Mouse (Mus musculus) telencephalon, adult 2 months (tissue): ENCODE data around the gene Lman1l.
A peak's percentile ranks its signal among the peaks of the same experiment; 100 is the strongest.

ENCODE experiments used
- DNase-seq: peaks from one replicate; pipeline ENCODE4 v3.0.0-alpha.2; 2011; ENCODE audit warnings: low read depth, low spot score

Gene Lman1l

GRCm38 (mm10) chr9:57620674-57621073, at the start of gene Lman1l:
Gene Lman1l, minus strand, starts transcription at chr9:57620774.
- no peak for DNase-seq

GRCm38 (mm10) chr9:57669566-57669965, 49.0 kb upstream of the Lman1l start:
- no peak for DNase-seq

- DNase-seq, result no peak
Measured at GRCm38 (mm10) chr9:57668277-57668676, 47.7 kb upstream of the Lman1l start.

- DNase-seq, result no peak
Measured at GRCm38 (mm10) chr9:57667817-57668216, 47.2 kb upstream of the Lman1l start.

- no peak for DNase-seq
Measured at GRCm38 (mm10) chr9:57667136-57667535, 46.6 kb upstream of the Lman1l start.

- DNase-seq, result no peak
Measured at GRCm38 (mm10) chr9:57666536-57666935, 46.0 kb upstream of the Lman1l start.

GRCm38 (mm10) chr9:57664616-57665015, 44.0 kb upstream of the Lman1l start:
- DNase-seq, result no peak

- no peak for DNase-seq
Measured at GRCm38 (mm10) chr9:57661552-57661951, 41.0 kb upstream of the Lman1l start.

GRCm38 (mm10) chr9:57660501-57660900, 39.9 kb upstream of the Lman1l start:
- no peak for DNase-seq

GRCm38 (mm10) chr9:57659774-57660173, 39.2 kb upstream of the Lman1l start:
- peak; percentile 55 for DNase-seq

- DNase-seq, result no peak
Measured at GRCm38 (mm10) chr9:57658970-57659369, 38.4 kb upstream of the Lman1l start.

GRCm38 (mm10) chr9:57657843-57658242, 37.3 kb upstream of the Lman1l start:
- no peak for DNase-seq

GRCm38 (mm10) chr9:57656631-57657350, 36.2 kb upstream of the Lman1l start:
- no peak for DNase-seq

- DNase-seq, result peak; percentile 55
Measured at GRCm38 (mm10) chr9:57655749-57656148, 35.2 kb upstream of the Lman1l start.

GRCm38 (mm10) chr9:57654966-57655365, 34.4 kb upstream of the Lman1l start:
- no peak for DNase-seq

- DNase-seq, result no peak
Measured at GRCm38 (mm10) chr9:57653283-57653682, 32.7 kb upstream of the Lman1l start, which contains the start of gene Csk. Gene Csk, minus strand, starts transcription at chr9:57653631.

GRCm38 (mm10) chr9:57652855-57653254, 32.3 kb upstream of the Lman1l start:
- no peak for DNase-seq

- no peak for DNase-seq
Measured at GRCm38 (mm10) chr9:57652351-57652750, 31.8 kb upstream of the Lman1l start.

GRCm38 (mm10) chr9:57650786-57651311, 30.3 kb upstream of the Lman1l start:
- no peak for DNase-seq

GRCm38 (mm10) chr9:57650130-57650785, 29.7 kb upstream of the Lman1l start:
- DNase-seq, result no peak

GRCm38 (mm10) chr9:57647286-57648108, 26.9 kb upstream of the Lman1l start:
- no peak for DNase-seq

GRCm38 (mm10) chr9:57646551-57647103, 26.1 kb upstream of the Lman1l start:
- no peak for DNase-seq
